Mouse (Mus musculus): ENCODE results near the gene Hmx2. TPM values are rescaled to one million over a fixed set of nuclear protein-coding genes. Genes with fewer than 3 reads are reported as not detected.

The Hmx2 gene
- polyA plus RNA-seq, 1 experiment from 2014 or later, result not detected

DNA sequence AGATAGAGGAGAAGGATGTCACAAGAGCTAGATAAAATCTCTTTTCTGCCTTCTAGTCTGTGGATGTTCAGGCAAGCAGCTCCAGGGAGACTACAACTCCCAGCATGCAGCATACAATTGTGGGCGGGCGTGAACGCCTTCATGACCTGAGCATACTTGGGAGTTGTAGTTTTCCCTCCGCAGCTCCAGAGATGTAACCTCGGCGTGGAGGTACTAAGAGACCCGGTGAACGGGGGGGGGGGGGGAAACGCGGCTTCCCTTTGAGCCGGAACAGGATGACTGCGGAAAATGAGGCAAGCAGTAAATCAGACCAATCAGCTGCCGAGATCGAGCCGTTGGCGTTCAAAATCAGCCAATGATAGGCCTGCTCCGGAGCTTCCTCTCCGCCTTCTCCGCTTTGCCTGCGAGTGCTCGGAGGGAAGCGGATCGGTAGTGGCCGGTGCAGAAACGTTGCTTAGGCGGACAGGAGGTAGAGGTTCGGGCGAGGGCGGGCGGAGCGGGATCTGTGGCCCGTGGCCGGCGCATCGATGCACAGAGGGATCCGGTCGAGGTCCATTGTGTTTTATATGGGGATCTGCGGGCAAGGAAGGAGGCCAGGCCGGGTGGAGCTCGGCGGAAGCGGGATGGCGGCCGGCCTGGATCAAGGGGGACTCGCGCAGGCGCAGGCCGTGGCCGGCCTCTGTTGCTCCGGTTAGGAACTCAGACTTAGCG lies 11.6 kb downstream of the Hmx2 start, which contains the start of gene Bub3:
Bub3 (plus strand) TSS at position 237 of the 711 bp plus-strand sequence.
- Histone ChIP-seq H3K4me1 (peaks cover 27% of the 10 kb centered on the region), H3K4me2 (peak within 1 kb of the TSS; percentile 62), H3K4me3 (peak within 1 kb of the TSS; percentile 96), H3K27me3 (peaks cover 43% of the 10 kb centered on the region), H3K9ac (peak within 1 kb of the TSS; percentile 94), H3K27ac (peak within 1 kb of the TSS; percentile 92), H3K9me3 (no peaks in the 10 kb centered on the region), H3K36me3 (peaks cover 28% of the 10 kb centered on the region)
- peak; percentile 92 for ATAC-seq (ENCODE audit: borderline replicate concordance, extremely low read depth, low FRiP score, low TSS enrichment)
- whole genome bisulfite sequencing, result 0% methylated on average over 43 of the region's 51 CpGs

GRCm38 (mm10) chr7:131560697-131561042 lies 12.1 kb downstream of the Hmx2 start:
- peak overlapping the region; percentile 96 for H3K4me3 ChIP-seq
- H3K27me3 ChIP-seq, result peaks cover 37% of the 10 kb centered on the region
- H3K27ac ChIP-seq, result peak overlapping the region; percentile 92
- ATAC-seq (ENCODE audit: borderline replicate concordance, extremely low read depth, low FRiP score, low TSS enrichment), result peak; percentile 60; the same call in 1 of the 2 replicates
- peak overlapping the region; percentile 94 for H3K9ac ChIP-seq
- H3K4me1 ChIP-seq, result peaks cover 21% of the 10 kb centered on the region
- peaks cover 33% of the 10 kb centered on the region for H3K36me3 ChIP-seq
- WGBS, result under 1% methylated on average over 14 of the region's 14 CpGs
- peak overlapping the region; percentile 62 for H3K4me2 ChIP-seq
- no peaks in the 10 kb centered on the region for H3K9me3 ChIP-seq

DNA sequence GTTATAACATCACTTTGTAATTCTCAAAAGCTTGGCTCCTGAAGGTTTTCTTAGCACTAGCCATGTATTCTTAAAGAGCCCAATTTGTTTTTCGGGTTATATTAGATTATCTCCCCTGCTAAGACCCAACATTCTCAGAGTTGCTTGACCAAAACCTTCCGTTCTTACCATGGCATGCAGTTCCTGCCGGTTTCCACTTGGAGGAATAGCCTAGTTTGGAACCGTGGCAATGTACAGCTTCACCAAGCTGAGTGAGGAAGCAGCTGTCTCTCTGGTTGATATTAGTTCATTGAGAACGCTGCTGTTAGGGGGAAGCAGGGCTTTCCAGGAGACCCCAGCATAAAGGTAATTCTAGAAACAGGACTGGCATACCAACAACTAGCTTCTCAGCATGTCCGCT lies 26.7 kb downstream of the Hmx2 start:
- Histone ChIP-seq H3K9me3 (no peaks in the 10 kb centered on the region), H3K4me1 (no peaks in the 10 kb centered on the region), H3K4me2 (no peak overlapping the region), H3K27me3 (no peaks in the 10 kb centered on the region), H3K36me3 (peaks cover 33% of the 10 kb centered on the region), H3K9ac (no peak overlapping the region), H3K4me3 (no peak overlapping the region), H3K27ac (no peak overlapping the region)
- 79% methylated on average over 6 of the region's 6 CpGs for WGBS
- no peak for ATAC-seq (ENCODE audit: borderline replicate concordance, extremely low read depth, low FRiP score, low TSS enrichment)

DNA sequence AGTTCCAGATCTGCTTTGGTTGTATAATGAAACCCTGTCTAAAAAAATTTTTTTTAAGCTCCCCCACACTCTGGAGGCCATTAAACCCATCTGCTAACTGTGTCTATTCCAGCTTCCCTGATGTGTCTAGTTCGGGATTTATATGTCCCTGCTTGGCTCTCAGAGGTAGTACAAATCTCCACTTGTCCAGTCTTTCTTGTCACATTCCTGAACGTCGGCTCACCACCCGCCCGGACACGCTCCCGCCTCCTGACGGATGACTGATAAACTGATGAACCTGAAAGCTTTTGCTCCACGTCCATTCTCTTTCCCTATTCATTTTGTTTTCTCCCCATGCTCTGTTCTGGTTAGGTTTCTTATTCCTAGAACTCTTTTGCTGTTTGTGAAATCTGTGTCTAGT lies 33.6 kb downstream of the Hmx2 start:
- H3K27ac ChIP-seq, result no peak overlapping the region
- ATAC-seq (ENCODE audit: borderline replicate concordance, extremely low read depth, low FRiP score, low TSS enrichment), result no peak
- no peaks in the 10 kb centered on the region for H3K4me1 ChIP-seq
- H3K4me3 ChIP-seq, result no peak overlapping the region
- no peaks in the 10 kb centered on the region for H3K27me3 ChIP-seq
- H3K9me3 ChIP-seq, result no peaks in the 10 kb centered on the region
- no peak overlapping the region for H3K4me2 ChIP-seq
- WGBS, result 19% methylated on average over 9 of the region's 9 CpGs
- no peaks in the 10 kb centered on the region for H3K36me3 ChIP-seq
- no peak overlapping the region for H3K9ac ChIP-seq

- WGBS, result 87% methylated on average over 5 of the region's 5 CpGs
- H3K27me3 ChIP-seq, result no peaks in the 10 kb centered on the region
Observed at GRCm38 (mm10) chr7:131585551-131585950, 37.0 kb downstream of the Hmx2 start.

DNA sequence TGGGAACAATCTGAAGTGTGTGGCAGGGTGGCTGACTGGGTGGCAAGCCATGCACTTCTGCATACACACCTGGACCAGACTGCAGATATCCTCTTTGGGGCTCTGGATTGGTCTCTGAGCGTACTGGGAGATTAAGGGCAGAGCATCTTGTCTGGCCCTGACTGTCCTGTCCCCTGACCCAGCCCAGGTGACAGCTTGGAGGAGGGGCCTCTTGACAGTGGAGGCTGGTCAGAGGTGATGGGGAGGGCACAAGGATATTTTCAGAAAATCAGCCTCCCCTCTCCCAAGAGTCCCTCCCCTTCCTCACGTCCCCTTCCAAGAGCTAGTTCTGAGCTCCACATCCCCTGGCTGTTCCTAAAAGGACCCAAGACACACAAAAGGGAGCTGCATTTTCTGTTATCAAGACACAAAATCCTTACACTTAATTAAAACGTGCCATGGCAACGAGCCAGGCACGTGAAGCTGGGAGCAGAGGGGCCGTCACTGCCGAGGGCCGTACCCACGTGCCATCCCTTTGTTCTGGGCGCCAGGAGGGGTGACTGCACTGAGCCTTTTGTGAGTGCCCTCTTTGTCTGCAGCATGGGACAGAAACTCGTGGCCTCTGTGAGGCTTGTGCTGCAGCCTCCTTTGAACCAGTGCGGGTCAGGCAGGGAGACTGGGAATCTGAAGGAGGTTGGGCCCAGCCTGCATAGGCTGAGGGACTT lies 49.4 kb downstream of the Hmx2 start:
- no peaks in the 10 kb centered on the region for H3K9me3 ChIP-seq
- 13% methylated on average over 12 of the region's 12 CpGs for WGBS
- H3K4me1 ChIP-seq, result 0 out of 2 replicates have a peak, but pooled peaks cover 6% of the 10 kb centered on the region
- ATAC-seq (ENCODE audit: borderline replicate concordance, extremely low read depth, low FRiP score, low TSS enrichment), result 0 out of 2 replicates have a peak, but pooled peaks have one; percentile 27
- no peak overlapping the region for H3K4me2 ChIP-seq
- no peak overlapping the region for H3K4me3 ChIP-seq
- no peak overlapping the region for H3K27ac ChIP-seq
- H3K36me3 ChIP-seq, result no peaks in the 10 kb centered on the region
- no peak overlapping the region for H3K9ac ChIP-seq
- no peaks in the 10 kb centered on the region for H3K27me3 ChIP-seq

More at GRCm38 (mm10) chr7:131585551-131585950, 37.0 kb downstream of the Hmx2 start:
- H3K4me3 ChIP-seq, result no peak overlapping the region
- H3K4me1 ChIP-seq, result no peaks in the 10 kb centered on the region
- no peak overlapping the region for H3K9ac ChIP-seq
- H3K4me2 ChIP-seq, result no peak overlapping the region
- no peaks in the 10 kb centered on the region for H3K9me3 ChIP-seq
- no peak for ATAC-seq (ENCODE audit: borderline replicate concordance, extremely low read depth, low FRiP score, low TSS enrichment)
- H3K36me3 ChIP-seq, result no peaks in the 10 kb centered on the region
- H3K27ac ChIP-seq, result no peak overlapping the region

DNA sequence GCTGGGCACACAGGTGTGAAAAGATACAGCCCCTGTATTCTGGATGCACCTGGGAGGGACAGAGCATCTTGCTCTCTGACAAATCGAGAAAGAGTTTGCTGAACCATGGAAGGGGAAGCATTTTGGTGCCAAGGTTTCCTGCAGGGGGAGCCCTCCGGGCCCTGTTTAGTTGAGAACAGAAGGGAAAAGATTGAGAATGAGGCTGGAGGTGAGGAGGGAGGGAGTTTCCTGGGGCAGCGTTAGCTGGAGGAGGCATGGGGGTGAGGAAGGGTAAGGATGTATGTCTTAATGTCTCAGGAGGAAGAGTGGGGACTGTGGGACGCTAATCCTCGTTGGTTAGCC lies 49.9 kb downstream of the Hmx2 start:
- no peak for ATAC-seq (ENCODE audit: borderline replicate concordance, extremely low read depth, low FRiP score, low TSS enrichment)
- no peak overlapping the region for H3K4me2 ChIP-seq
- 12% methylated on average over 5 of the region's 5 CpGs for WGBS

DNA sequence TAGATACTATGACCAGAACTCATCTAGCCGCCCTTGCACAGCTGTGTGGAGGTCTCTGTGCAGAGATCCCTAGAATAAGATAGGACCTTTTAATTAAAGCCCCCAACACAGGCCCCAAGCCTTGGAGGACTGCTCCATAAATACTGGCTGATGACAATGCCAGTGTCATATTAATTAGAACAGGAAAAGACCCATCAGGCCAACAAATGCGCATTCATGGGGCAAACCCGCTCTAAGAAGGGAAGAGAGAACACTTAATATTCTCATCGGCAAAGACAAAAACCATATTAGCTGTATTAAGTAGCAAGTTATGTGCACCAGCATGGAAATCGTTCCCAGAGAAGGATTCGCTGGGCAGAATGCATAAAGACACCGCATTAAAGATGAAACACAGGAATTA lies 53.5 kb downstream of the Hmx2 start:
- no peaks in the 10 kb centered on the region for H3K27me3 ChIP-seq
- H3K4me3 ChIP-seq, result no peak overlapping the region
- ATAC-seq (ENCODE audit: borderline replicate concordance, extremely low read depth, low FRiP score, low TSS enrichment), result no peak
- no peaks in the 10 kb centered on the region for H3K36me3 ChIP-seq
- no peaks in the 10 kb centered on the region for H3K9me3 ChIP-seq
- H3K27ac ChIP-seq, result no peak overlapping the region
- H3K4me1 ChIP-seq, result 0 out of 2 replicates have a peak, but pooled peaks cover 6% of the 10 kb centered on the region
- no peak overlapping the region for H3K9ac ChIP-seq
- WGBS, result 71% methylated on average over 7 of the region's 7 CpGs
- no peak overlapping the region for H3K4me2 ChIP-seq

More for the DNA sequence above, 49.9 kb downstream of the Hmx2 start:
- H3K9me3 ChIP-seq, result no peaks in the 10 kb centered on the region
- 0 out of 2 replicates have a peak, but pooled peaks cover 6% of the 10 kb centered on the region for H3K4me1 ChIP-seq
- no peak overlapping the region for H3K27ac ChIP-seq
- no peak overlapping the region for H3K4me3 ChIP-seq
- no peak overlapping the region for H3K9ac ChIP-seq
- no peaks in the 10 kb centered on the region for H3K36me3 ChIP-seq
- H3K27me3 ChIP-seq, result no peaks in the 10 kb centered on the region

DNA sequence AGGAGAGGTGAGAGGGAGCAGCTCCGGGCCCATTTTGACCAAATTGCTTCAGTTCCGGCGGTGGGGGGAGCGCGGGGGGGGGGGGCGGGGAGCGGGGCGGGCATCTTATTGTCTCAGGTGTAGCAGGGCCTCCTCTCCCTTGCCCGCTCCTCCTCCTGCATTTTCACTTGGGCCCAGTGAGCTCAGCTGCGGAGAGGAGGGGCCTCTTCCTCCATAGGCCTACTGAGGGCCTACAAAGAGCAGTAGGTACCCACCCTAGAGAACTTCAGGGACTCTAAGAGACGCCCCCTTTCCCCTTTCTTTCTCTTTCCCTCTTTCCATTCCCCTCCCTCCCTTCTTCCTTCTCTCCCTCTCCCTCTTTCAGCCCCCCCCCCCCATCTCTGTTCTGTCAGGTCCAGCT lies 54.6 kb downstream of the Hmx2 start:
- WGBS, result 3% methylated on average over 7 of the region's 11 CpGs
- Histone ChIP-seq H3K36me3 (no peaks in the 10 kb centered on the region), H3K27me3 (no peaks in the 10 kb centered on the region), H3K4me2 (no peak overlapping the region), H3K9ac (no peak overlapping the region), H3K27ac (no peak overlapping the region), H3K4me3 (no peak overlapping the region), H3K4me1 (0 out of 2 replicates have a peak, but pooled peaks cover 1% of the 10 kb centered on the region), H3K9me3 (no peaks in the 10 kb centered on the region)
- ATAC-seq (ENCODE audit: borderline replicate concordance, extremely low read depth, low FRiP score, low TSS enrichment), result no peak

- no peak overlapping the region for H3K9ac ChIP-seq
- no peaks in the 10 kb centered on the region for H3K9me3 ChIP-seq
- no peaks in the 10 kb centered on the region for H3K36me3 ChIP-seq
- no peak overlapping the region for H3K4me3 ChIP-seq
- H3K27me3 ChIP-seq, result no peaks in the 10 kb centered on the region
- ATAC-seq (ENCODE audit: borderline replicate concordance, extremely low read depth, low FRiP score, low TSS enrichment), result no peak
- no peak overlapping the region for H3K27ac ChIP-seq
- no peak overlapping the region for H3K4me2 ChIP-seq
- no peaks in the 10 kb centered on the region for H3K4me1 ChIP-seq
- WGBS, result 77% methylated on average over 10 of the region's 10 CpGs
Observed at GRCm38 (mm10) chr7:131604946-131605345, 56.4 kb downstream of the Hmx2 start.

- no peak for ATAC-seq (ENCODE audit: borderline replicate concordance, extremely low read depth, low FRiP score, low TSS enrichment)
- no peak overlapping the region for H3K4me3 ChIP-seq
- H3K36me3 ChIP-seq, result no peaks in the 10 kb centered on the region
- H3K4me1 ChIP-seq, result no peaks in the 10 kb centered on the region
- H3K27me3 ChIP-seq, result no peaks in the 10 kb centered on the region
- no peak overlapping the region for H3K4me2 ChIP-seq
- H3K27ac ChIP-seq, result no peak overlapping the region
- no peaks in the 10 kb centered on the region for H3K9me3 ChIP-seq
- 60% methylated on average over 4 of the region's 4 CpGs for WGBS
- no peak overlapping the region for H3K9ac ChIP-seq
Observed at GRCm38 (mm10) chr7:131605481-131605880, 56.9 kb downstream of the Hmx2 start.
